Mouse (Mus musculus) liver, embryonic 12.5 days (tissue): ENCODE data around the gene Cux1. TPM values are rescaled to one million over a fixed set of nuclear protein-coding genes. Genes with fewer than 3 reads are reported as not detected.
A peak's percentile ranks its signal among the peaks of the same experiment; 100 is the strongest.
"Not testable (repeated sequence)": the region's sequence is repeated elsewhere in the genome, so short reads cannot be mapped to it uniquely, and the experiment has no call there.

Experiments
- ATAC-seq: fragments of 200-750 bp; cut with Nextera tagmentation; 2 replicates; pipeline ENCODE4 v1.8.0; 2017; ENCODE audit warnings: moderate number of reproducible peaks, mild to moderate bottlenecking, moderate library complexity
- H3K27ac ChIP-seq: fragments of 300-500 bp; sonication (generic); 2 replicates; pipeline ENCODE4 v1.5.1; 2016; ENCODE audit warnings: mild to moderate bottlenecking
- H3K27me3 ChIP-seq: fragments of 300-500 bp; sonication (generic); replicated peaks from 2 replicates; pipeline ENCODE4 v1.6.1; 2016; ENCODE audit warnings: mild to moderate bottlenecking, moderate library complexity
- H3K36me3 ChIP-seq: fragments of 300-500 bp; sonication (generic); 2 replicates; pipeline ENCODE4 v1.6.1; 2016; ENCODE audit warnings: mild to moderate bottlenecking, moderate library complexity
- H3K4me1 ChIP-seq: fragments of 300-500 bp; sonication (generic); 2 replicates; pipeline ENCODE4 v1.6.1; 2016
- H3K4me2 ChIP-seq: fragments of 300-500 bp; sonication (generic); 2 replicates; pipeline ENCODE4 v1.6.1; 2016; ENCODE audit warnings: mild to moderate bottlenecking, moderate library complexity
- H3K4me3 ChIP-seq: fragments of 300-500 bp; sonication (generic); 2 replicates; pipeline ENCODE4 v1.5.1; 2016; ENCODE audit warnings: mild to moderate bottlenecking, moderate library complexity
- H3K9ac ChIP-seq: fragments of 300-500 bp; sonication (generic); 2 replicates; pipeline ENCODE4 v1.6.1; 2016; ENCODE audit warnings: mild to moderate bottlenecking, moderate library complexity
- H3K9me3 ChIP-seq: fragments of 300-500 bp; sonication (generic); replicated peaks from 2 replicates; pipeline ENCODE4 v1.6.1; 2016; ENCODE audit warnings: mild to moderate bottlenecking, moderate library complexity
- WGBS: fragments of 180-500 bp; shearing (Covaris S2); methylation state at CpG from one replicate; pipeline ENCODE4 v1.1.7; 2016; ENCODE audit not compliant: insufficient replicate concordance; 5-methylcytosine and 5-hydroxymethylcytosine counted together
- microRNA-seq: library from miRNA; unstranded; fragments of <30 nt; microRNA quantifications from one replicate; pipeline ENCODE4, GENCODE M21; 2017
- polyA plus RNA-seq: library from polyadenylated mRNA; unstranded; fragments of >200 nt; fragmentation: Nextera tagmentation; extraction: Ambion mirVana; gene quantifications from 2 replicates; pipeline ENCODE4 v1.2.1, GENCODE M21; 2016

The Cux1 gene
- polyA plus RNA-seq, 1 experiment from 2014 or later = 29.8 TPM

GRCm38 (mm10) chr5:136211341-136212102 lies 355.8 kb downstream of the Cux1 start:
- H3K27ac ChIP-seq, H3K36me3 ChIP-seq: not testable (repeated sequence)
- WGBS = 61% methylated on average over 14 of the region's 14 CpGs

GRCm38 (mm10) chr5:136210549-136210948 lies 356.7 kb downstream of the Cux1 start:
- WGBS = 37% methylated on average over 5 of the region's 5 CpGs

More at GRCm38 (mm10) chr5:136211341-136212102, 355.8 kb downstream of the Cux1 start:
- not testable (repeated sequence) for H3K27me3 ChIP-seq, H3K4me3 ChIP-seq, H3K9ac ChIP-seq, ATAC-seq, H3K4me1 ChIP-seq, H3K9me3 ChIP-seq, H3K4me2 ChIP-seq

GRCm38 (mm10) chr5:136201832-136202231 lies 365.5 kb downstream of the Cux1 start:
- no peaks in the 10 kb centered on the region for H3K27me3 ChIP-seq
- no peak overlapping the region for H3K27ac ChIP-seq
- WGBS = 32% methylated on average over 7 of the region's 7 CpGs
- H3K9me3 ChIP-seq = no peaks in the 10 kb centered on the region
- no peak overlapping the region for H3K9ac ChIP-seq
- ATAC-seq = no peak
- no peak overlapping the region for H3K4me2 ChIP-seq
- H3K36me3 ChIP-seq = peaks cover 5% of the 10 kb centered on the region
- no peak overlapping the region for H3K4me3 ChIP-seq
- peaks cover 20% of the 10 kb centered on the region for H3K4me1 ChIP-seq

More at GRCm38 (mm10) chr5:136210549-136210948, 356.7 kb downstream of the Cux1 start:
- H3K4me1 ChIP-seq = no peaks in the 10 kb centered on the region
- H3K9ac ChIP-seq = no peak overlapping the region
- no peak overlapping the region for H3K27ac ChIP-seq
- no peak for ATAC-seq
- no peaks in the 10 kb centered on the region for H3K36me3 ChIP-seq
- H3K4me2 ChIP-seq = no peak overlapping the region
- H3K27me3 ChIP-seq = no peaks in the 10 kb centered on the region
- H3K9me3 ChIP-seq = no peaks in the 10 kb centered on the region
- no peak overlapping the region for H3K4me3 ChIP-seq

- no peak for ATAC-seq
- Histone ChIP-seq H3K27me3 (no peaks in the 10 kb centered on the region), H3K4me3 (peak overlapping the region; percentile 88), H3K27ac (peak overlapping the region; percentile 48), H3K4me1 (peaks cover 20% of the 10 kb centered on the region), H3K4me2 (peak overlapping the region; percentile 94), H3K9ac (peak overlapping the region; percentile 82), H3K9me3 (no peaks in the 10 kb centered on the region), H3K36me3 (peaks cover 28% of the 10 kb centered on the region)
- 38% methylated on average over 11 of the region's 11 CpGs for WGBS
Measured at GRCm38 (mm10) chr5:136199526-136199925, 367.8 kb downstream of the Cux1 start.

- peak within 1 kb of the TSS; percentile 88 for H3K4me3 ChIP-seq
- peak within 1 kb of the TSS; percentile 94 for H3K4me2 ChIP-seq
- no peaks in the 10 kb centered on the region for H3K27me3 ChIP-seq
- peak; percentile 90 for ATAC-seq
- peaks cover 36% of the 10 kb centered on the region for H3K36me3 ChIP-seq
- no peaks in the 10 kb centered on the region for H3K9me3 ChIP-seq
- peak within 1 kb of the TSS; percentile 82 for H3K9ac ChIP-seq
- peak within 1 kb of the TSS; percentile 79 for H3K27ac ChIP-seq
- peaks cover 20% of the 10 kb centered on the region for H3K4me1 ChIP-seq
- WGBS = under 1% methylated on average over 62 of the region's 62 CpGs
Measured at GRCm38 (mm10) chr5:136198474-136199391, 368.6 kb downstream of the Cux1 start, which contains the start of gene Prkrip1. Gene Prkrip1, minus strand, starts transcription at chr5:136198963.

Small RNA genes lying within 50 kb of the gene (microRNA-seq; reads per million reads assigned to microRNA genes)
- not detected for gene Mir721

Other genes with a start within 250 kb of the Cux1 start
- not detected in 2 replicates for gene Myl10, start 125.7 kb upstream of the Cux1 start, polyA plus RNA-seq